Mouse (Mus musculus) heart, postnatal 14 days (tissue): ENCODE data around the gene Map3k7cl. TPM values are rescaled to one million over a fixed set of nuclear protein-coding genes. Genes with fewer than 3 reads are reported as not detected.

Experiments
- DNase-seq, 2 experiments: peaks; one replicate each; pipeline ENCODE4 v3.0.0; 2021 to 2022
- intact Hi-C: fragments of 180-260 bp; cut with DNase I; formaldehyde crosslinking; loops from one replicate; pipeline ENCODE4 v1.15.1; 2025
- total RNA-seq, 2 experiments: library from RNA; stranded (reverse); gene quantifications; 2 replicates each; pipeline ENCODE4 v1.2.3; 2021

Gene Map3k7cl
- total RNA-seq, 2 experiments from 2014 or later: 2.7 to 3.6 TPM

DNA sequence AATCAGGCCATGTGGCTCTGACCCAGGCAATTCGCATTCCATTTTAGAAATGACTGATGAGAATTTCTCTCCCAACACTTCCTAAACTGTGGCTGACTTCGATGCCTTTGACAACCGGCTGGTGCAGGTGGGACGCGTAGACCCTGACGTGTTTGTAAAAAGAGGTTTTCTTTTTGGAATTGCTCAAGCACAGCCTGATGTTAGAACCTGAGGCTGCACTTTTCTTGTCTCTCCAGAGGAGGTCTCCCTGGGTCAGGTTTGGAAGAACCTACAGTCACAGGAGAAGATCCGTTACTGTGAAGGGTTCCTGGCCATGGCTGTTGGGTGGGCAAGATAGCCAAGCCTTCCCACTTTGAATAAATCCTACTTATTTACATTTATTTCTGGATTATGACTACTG, 31.5 kb downstream of the Map3k7cl start:
- intact Hi-C loops: no loop called here
- no peak for DNase-seq

DNA sequence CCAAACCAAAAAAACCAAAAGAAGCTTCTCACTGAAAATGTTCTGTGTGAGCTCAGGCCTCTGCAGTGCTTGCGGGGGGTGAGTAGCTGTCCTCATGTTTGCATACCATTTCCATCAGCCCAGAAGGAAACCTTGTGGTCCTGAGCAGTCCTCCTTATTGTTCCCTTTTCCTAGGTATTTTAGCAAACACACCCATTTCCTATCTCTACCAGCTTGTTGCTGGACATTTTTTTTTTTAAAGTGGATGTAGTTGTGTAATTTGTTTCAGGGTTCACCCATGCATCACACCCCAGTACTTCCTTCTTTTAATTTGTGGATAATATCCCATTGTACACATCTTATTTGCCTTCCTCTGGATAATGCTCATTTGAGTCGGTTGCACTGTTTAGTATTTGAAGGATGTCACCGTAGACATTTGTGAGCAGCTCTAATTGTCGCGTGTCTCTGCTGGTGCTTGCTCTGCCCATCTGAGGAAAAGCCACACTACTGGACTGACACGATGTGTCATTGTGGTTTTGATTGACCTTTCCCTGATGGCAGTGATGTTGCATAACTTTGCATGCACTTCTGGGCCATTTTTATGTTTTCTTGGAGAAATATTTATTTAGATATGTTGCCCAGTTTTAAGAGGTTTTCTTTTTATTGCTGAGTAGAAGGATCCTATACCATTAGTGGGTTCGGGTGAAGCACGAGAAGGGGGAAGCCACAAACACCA, 32.6 kb downstream of the Map3k7cl start:
- no peak for DNase-seq
- intact Hi-C loops: no loop called here

DNA sequence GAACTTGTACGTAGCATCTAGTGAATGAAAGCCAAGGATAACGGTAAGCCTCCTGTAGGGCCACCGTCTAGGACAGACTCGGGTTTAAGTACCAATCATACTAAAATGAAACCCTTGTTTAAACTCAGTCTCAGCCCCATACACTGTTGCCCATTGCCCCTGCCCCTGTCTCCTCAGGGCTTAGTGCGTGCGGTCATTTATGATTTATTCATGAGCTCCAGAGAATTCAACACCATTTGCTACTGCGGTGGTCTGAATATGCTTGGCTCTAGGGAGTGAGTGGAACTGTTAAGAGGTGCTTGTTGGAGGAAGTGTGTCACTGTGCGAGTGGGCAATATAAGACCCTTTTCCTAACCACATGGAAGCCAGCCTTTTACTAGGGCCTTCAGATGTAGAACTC, 34.7 kb downstream of the Map3k7cl start:
- intact Hi-C loops: no loop called here
- DNase-seq: no peak

DNA sequence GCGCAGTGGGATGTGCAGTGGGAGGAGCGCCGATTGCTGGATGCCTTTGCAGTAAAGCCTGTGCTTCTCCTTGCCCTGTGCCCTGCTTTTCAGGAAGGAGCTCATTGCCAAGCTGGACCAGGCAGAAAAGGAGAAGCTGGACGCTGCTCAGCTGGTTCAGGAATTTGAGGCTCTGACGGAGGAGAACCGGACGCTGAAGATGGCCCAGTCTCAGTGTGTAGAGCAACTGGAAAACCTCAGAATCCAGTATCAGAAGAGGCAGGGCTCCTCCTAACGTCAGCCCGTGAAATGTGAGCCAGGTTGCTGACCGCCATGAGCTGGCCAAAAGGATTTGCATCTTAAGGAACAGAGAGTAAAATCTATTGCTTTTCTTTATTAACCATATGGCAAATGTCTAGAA, 41.0 kb downstream of the Map3k7cl start:
- intact Hi-C loops: no loop called here
- DNase-seq: no peak

DNA sequence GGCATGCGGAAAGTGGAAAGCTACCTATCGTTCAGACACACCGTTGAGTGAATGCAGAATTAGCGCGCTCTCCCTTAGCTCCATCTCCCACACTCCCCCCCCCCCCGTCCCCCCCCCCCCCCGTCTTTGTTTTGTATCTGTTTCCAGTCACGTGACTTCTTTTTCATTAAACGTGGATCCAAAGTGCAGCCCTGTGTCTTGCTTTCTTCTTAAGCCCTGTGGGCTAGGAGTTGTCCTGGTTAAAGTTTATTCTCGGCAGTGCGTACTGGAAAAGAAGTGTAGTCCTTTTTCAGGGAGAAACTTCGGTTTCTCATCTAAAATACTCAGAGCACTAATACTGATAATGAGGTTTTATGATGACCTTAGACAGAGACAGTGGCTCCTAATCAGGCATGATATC, 42.0 kb downstream of the Map3k7cl start:
- no peak for DNase-seq
- intact Hi-C loops: no loop called here

DNA sequence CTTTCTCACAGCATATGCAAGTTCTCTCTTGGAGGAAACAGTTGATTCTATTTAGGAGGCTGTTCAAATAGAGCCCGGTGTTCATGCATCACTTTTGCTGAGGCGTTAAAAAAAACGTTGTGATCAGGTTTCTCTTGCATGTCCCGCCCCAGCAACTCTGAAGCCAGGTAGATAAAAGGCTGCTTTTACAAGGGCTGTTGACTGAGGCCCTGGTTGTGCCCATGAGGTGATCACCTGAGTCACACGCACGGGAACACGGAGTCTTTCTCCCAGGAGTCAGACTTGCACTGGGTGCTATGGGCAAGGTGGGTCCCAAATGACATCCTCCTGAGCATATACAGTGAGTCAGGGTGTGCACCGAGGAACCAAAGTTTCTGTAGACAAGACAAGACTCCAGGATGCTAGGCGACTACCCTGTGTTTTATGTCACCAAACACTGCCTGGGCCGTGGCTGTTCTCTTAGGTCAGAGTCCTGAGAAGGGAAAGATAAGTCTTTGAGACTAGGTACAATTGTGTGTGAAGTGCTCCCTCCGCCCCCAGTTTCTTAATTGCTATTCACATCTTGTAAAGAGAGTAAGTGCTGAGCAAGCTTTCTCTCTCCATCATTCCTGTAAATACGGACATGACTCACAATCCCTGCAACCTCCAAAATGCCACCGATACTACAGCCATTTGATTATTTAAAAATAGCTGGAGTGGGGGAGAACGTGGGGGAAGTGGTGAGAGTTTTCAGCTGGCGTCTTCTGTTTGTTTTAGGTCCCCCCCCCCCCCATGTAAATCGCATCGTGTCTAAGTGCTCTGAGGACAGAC, 49.8 kb downstream of the Map3k7cl start:
- no peak for DNase-seq
- intact Hi-C loops: no loop called here

DNA sequence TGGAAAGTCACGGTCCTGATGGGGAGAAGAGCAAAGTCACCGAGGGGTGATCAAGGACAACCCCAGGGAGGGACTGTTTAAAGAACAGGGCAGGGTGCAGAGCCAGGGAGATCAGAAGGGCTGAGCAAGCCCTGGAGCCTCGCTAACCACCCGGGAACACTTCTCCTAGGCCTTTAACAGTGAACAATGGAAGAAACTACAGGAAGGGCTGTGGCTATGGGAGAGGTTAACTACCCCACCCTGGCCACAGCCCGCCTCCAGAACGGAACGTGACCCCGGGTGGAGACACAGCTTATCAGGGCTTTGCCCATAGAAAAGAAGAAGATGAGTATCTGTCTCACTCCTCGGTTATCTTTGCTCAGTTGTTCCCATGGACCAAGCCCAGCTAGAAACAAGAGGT, 50.9 kb downstream of the Map3k7cl start:
- intact Hi-C loops: no loop called here
- DNase-seq: no peak

DNA sequence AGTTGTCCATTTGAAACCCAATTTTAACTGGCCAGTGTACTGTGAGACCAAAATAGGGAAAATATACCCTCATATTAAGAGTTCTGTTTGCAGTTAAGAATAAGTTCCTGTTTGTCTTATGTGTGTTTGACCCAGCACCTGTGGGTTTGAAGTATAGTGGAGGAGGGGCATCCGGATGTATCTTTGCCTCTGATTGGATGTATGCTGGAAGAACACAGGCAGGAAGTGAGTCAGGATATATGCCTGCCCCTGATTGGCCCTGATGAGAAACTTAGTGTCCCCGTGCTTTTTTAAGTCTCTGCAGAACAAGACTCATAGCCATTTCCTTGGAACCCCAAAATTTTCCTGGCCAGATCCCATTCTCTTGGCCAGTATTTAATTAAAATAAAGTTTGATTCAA, 51.8 kb downstream of the Map3k7cl start:
- intact Hi-C loops: no loop called here
- no peak for DNase-seq

DNA sequence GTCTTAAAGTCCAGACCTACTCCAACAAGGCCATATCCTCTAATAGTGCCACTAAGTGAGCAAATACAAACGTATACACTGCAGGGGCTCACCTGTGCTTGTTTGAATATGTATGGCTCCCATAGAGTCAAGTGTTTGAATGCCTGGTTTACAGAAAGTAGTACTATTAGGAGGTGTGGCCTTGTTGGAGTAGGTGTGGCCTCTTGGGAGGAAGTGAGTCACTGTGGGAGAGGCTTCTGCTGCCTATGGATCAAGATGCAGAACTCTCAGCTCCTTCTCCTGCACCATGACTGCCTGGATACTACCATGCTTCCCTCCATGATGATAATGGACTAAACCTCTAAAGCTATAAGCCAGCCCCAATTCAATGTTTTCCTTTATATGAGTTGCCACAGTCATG, 54.3 kb downstream of the Map3k7cl start:
- intact Hi-C loops: no loop called here
- DNase-seq: no peak

DNA sequence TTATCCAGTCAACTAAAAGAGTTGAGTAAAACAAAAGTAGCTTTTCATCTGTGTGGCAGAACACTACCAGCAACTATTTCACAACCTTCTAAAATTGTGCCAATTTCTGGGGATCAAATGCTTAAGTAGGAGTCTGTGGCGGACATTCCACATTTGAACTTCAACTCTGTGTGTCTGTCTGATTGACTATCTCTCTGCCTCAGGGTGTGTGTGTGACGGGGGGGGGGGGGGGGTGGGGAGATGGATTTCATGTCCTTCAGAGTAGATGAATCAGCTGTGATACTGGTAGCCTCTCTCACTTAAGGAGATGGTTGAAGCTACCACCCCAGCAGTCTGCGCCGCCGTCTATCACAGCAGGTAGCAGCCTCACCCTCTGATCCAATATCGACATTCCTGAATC, 54.8 kb downstream of the Map3k7cl start:
- intact Hi-C loops: no loop called here
- DNase-seq: no peak

DNA sequence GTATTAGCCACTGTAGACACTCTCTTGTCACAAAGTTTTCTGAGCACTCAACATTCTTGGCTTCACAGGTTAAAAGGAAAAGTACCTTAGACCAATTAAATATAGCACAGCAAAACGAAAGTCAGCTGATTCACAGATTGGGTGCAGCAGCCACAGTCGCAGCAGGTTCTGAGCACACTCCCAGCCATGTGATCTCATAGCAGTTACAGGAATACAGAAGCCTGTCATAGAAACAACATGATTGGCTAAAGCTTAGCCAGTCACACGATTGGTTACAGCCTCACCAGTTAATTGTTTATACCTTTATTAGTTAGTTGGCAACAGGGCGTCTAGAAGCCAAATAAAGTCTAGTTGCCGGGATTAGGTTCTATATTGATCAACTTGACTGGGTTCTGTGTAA, 57.0 kb downstream of the Map3k7cl start:
- DNase-seq: no peak
- intact Hi-C loops: no loop called here

DNA sequence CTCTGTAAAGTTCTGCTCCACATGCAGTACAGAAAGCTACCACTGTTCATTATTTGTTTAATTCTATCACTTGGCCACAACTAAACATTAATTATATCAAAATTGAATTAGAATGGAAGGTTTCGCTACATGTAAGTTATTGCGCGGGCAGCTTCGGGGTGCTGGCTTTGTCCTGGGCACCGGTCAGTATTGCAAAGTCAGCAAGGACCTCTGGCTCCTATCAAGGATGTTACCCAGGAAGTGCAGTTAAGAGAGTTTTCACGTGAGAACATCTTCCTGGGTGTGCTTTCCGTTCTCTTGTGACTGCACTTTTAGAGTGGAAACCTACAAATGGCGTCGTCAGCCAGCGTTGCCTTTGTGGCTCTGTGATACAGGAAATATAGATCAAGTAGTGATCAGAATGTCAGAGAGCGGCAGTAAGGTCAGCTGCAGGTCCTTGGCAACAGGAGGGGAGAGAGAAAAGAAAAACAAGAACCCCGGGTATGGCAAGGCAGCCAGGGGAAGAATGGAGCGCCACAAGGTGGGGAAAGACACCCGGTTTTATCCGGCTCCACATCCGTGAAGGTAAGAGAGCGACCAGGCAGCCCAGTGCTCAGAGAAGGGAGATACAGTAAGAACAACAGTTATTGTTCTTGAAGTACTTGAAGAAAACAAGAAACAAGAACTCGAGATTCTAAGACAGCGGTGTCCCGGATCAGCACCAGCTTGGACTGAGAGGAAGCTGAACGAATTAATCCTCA, 57.6 kb downstream of the Map3k7cl start:
- intact Hi-C loops: no loop called here
- DNase-seq: no peak

DNA sequence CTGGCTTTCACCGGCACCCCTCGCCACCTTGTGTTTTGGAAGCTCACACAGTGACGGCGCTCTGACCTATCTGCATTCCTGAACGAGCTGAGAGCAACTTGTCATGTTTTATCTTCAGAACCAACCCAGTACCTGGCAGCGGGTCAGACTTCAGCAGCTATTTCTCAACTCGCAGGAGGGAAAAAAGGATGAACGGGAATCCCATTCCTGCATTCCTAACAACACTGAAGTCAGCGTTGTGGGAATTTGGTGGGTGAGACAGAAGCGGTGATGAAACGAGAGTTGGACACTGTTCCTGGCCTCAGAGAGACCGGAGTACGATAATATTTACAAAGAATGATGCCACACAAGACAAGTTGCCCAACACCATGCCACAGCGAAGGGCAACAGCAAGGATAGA, 58.3 kb downstream of the Map3k7cl start:
- DNase-seq: peak; percentile 41 to 52

DNA sequence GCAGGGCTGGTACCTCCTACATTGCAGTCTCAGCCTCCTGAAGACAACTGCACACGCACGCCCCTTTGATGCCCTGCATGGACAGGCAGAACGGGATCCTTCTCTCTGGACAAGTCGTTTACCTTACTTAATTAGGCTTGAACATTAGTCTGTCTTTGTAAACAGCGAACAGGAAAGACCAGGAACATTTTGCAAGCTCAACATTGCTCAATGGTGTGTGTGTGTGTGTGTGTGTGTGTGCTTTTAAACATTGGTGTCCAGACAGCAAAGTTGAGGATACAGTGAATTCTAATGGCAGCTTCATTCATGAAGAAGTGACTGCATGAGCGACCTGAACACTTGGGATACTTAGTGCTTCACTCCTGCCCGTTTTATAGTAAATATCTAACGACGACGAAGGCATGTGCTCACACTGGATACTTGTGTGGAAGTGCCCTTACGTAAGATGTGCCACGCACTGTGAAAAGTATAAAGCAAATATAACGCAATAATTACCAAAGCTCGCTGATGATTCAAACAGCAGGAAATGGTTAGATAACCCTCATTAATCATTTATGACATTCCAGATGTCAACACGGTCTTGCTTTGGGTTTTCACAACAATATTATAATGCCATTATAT, 59.2 kb downstream of the Map3k7cl start:
- no peak for DNase-seq

More for the DNA sequence above, 58.3 kb downstream of the Map3k7cl start:
- intact Hi-C loops: no loop called here

DNA sequence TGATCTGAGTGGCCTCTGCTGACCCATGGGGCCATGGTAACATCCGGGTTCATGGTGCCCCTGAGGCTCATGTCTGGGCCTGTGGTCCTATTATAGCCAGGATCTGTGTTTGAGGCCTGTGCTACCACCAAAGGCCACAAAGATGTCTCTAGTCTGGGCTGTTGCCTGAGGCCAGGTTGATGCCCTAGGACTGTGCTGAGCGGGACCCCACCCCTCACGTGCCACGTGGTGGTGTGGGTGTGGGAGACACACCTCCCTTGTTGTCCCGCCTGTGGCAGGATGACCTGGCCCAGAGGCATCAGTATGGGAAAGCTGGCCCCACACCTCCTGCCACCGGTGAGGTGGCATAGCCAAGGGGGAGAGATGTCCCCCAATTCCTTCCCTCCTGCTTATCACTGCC, 64.2 kb downstream of the Map3k7cl start:
- DNase-seq: no peak
- intact Hi-C loops: no loop called here

More for the DNA sequence above, 59.2 kb downstream of the Map3k7cl start:
- intact Hi-C loops: no loop called here

DNA sequence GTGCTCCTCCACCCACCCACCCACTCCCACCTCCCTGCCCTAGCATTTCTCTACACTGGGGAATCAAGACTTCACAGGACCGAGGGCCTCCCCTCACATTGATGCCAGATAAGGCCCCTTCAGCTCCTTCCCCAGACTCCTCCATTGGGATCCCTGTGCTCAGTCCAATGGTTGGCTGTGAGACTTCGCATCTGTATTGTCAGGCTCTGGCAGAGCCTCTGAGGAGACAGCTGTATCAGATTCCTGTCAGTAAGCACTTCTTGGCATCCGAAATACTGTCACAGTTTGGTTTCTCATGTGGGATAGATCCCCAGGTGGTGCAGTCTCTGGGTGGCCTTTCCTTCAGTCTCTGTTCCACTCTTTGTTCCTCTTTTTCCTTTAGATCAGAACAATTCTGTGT, 68.1 kb downstream of the Map3k7cl start:
- intact Hi-C loops: no loop called here
- DNase-seq: no peak

DNA sequence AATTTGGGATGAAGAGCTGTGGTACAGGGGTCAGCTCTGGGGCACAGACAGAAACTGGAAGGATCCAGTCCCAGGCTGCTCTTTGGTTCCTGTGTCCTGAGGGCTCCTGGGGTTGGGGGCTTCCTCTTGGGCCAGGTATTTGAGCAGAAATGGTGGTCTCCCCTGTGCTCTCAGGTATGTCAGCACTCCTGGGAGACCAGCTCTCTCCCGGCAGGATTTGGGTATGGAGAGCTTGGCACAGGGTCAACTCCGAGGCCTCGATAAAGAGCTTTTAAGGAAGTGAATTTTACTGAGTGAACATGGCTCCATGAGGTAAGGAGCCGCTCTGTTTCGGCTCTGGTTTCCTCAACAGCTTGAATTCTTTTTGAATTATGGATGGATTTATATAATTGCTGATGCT, 70.8 kb downstream of the Map3k7cl start:
- no peak for DNase-seq
- intact Hi-C loops: no loop called here

DNA sequence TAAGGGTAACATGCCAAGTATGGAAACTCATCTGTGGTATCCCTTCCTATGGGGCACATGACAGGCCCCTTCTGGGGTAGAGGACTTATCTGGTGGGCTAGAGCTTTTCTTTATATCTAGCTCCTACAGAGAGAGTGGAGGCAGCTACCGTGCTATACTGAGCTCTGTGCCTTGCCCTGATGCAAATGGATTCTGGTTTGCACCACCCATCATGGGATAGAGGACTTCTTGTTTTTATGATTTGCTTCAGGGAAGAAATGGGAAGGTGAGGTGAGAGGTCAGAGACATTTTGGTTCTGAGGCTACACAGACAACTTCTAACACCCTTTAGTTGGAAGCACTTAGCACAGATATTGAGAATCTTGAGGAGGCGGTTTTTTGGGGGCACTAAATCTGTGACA, 71.8 kb downstream of the Map3k7cl start:
- intact Hi-C loops: no loop called here
- no peak for DNase-seq

DNA sequence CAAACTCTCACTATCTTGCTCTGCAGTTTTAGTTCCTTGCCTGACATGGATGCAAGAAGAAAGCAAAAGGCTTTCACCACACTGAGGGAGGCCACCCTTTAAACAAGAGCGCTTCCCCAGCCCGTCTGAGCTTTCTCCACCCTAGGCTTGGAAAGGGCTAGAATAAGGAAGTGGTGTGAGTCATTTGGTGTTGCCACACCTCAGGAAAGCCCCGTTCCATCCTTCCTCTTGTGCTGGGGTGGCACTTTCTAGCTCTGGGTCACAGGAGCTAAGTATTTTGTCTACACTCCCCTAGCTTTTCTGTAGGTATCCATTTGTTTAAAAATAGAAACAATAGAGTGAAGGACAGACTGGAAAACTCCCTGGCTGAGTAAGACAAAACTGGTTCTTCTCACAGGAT, 72.2 kb downstream of the Map3k7cl start:
- intact Hi-C loops: no loop called here
- DNase-seq: peak in 1 of 2 experiments; percentile 21

DNA sequence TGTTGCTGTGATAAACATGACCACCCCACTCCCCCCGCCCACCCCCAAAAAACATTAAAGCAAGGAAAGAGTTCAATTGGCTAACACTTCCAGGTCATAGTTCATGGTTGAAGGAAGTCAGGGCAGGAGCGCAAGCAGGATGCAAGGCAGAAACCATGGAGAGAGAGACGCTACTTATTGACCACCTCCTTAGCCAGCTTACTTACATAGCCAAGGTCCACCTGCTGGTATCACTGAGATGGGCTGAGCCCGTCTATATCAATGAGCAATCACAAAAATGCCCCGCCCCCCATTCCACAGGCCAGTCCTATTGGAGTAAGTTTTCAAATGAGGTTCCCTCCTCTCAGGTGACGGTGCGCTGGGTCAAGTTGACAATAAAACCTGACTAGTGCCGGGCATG, 72.7 kb downstream of the Map3k7cl start:
- intact Hi-C loops: no loop called here
- DNase-seq: no peak

DNA sequence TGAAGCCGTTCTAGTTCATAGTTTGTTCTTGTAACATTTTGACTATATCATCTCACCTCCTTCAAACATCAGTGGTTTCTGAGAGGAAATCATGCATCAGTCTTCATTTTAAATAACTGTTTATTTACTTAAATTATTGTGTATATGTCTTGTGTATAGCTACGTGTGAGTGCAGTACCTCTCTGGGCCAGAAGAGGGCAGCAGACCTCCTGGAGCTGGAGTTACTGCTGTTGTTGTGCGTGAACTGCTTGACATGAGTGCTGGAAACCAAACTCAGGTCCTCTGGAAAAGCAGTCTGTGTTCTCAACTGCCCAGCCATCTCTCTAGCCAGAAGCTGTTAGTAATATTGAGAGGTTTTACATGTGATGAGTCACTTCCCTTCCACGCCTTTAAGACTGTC, 73.6 kb downstream of the Map3k7cl start:
- intact Hi-C loops: no loop called here
- no peak for DNase-seq
